In genomic region chr2:154407063-154407642, GRCm38 (mm10) we compare ENCODE assay signal across 8 mouse cellular contexts. TPM values are rescaled to one million over a fixed set of nuclear protein-coding genes. Genes with fewer than 3 reads are reported as not detected.
DNase-seq lines count a peak whose midpoint lies in the region; ATAC-seq and TF ChIP-seq lines count a peak whose summit lies in the region.

No protein-coding gene starts in this region.

- no peak for TF ChIP-seq POLR2A in myocyte (IDR thresholded peaks at IDR 0.05; ENCODE audit: insufficient read length, low read depth)

- peak overlapping the region; percentile 63 for H3ac ChIP-seq in myocyte (ENCODE audit: control insufficient read depth, insufficient read length)

- peak overlapping the region; percentile 69 for H3K27ac ChIP-seq in hindbrain, embryonic 15.5 days (replicated peaks)

- peak overlapping the region; percentile 72 for H3K4me2 ChIP-seq in hindbrain, embryonic 15.5 days
- peak overlapping the region; percentile 75 for H3K4me2 ChIP-seq in myocyte (ENCODE audit: low read depth)

- peak overlapping the region; percentile 63 for H3K9ac ChIP-seq in hindbrain, embryonic 15.5 days

- no peak; the same call in 1 of the 2 replicates for ATAC-seq in megakaryocyte, adult 5-6 weeks (ENCODE audit: poor library complexity, severe bottlenecking)
- ATAC-seq in hindbrain, embryonic 15.5 days (ENCODE audit: low FRiP score, low read depth) = no peak

- 25% methylated on average over 11 of the region's 11 CpGs for WGBS in hindbrain, embryonic 15.5 days

- H3K4me3 ChIP-seq in megakaryocyte, embryonic 14.5 days (replicated peaks) = peak overlapping the region; percentile 93
- peak overlapping the region; percentile 86 for H3K4me3 ChIP-seq in hindbrain, embryonic 15.5 days
- peak overlapping the region; percentile 57 for H3K4me3 ChIP-seq in myocyte

- 0 out of 2 replicates have a peak, but pooled peaks cover 5% of the 10 kb centered on the region for H3K9me3 ChIP-seq in megakaryocyte, embryonic 14.5 days
- no peaks in the 10 kb centered on the region for H3K9me3 ChIP-seq in hindbrain, embryonic 15.5 days

- H3K79me2 ChIP-seq in myocyte (ENCODE audit: control insufficient read depth, insufficient read depth) = peaks cover 15% of the 10 kb centered on the region

- peak; percentile 28 for DNase-seq in adrenal gland, postnatal 10 days
- DNase-seq in adrenal gland, postnatal 4 days (ENCODE audit: low spot score in 2 of 2) = no peak
- no peak for DNase-seq in right cerebral cortex, postnatal 14 days
- no peak for DNase-seq in B cell, adult 2 months

- H3K4me1 ChIP-seq in megakaryocyte, embryonic 14.5 days = peaks cover 27% of the 10 kb centered on the region
- H3K4me1 ChIP-seq in hindbrain, embryonic 15.5 days (replicated peaks) = peaks cover 34% of the 10 kb centered on the region

- H3K27me3 ChIP-seq in megakaryocyte, embryonic 14.5 days (replicated peaks) = peaks cover 62% of the 10 kb centered on the region
- no peaks in the 10 kb centered on the region for H3K27me3 ChIP-seq in hindbrain, embryonic 15.5 days
- H3K27me3 ChIP-seq in myocyte (ENCODE audit: control insufficient read depth, insufficient read depth, insufficient read length) = no peaks in the 10 kb centered on the region

- H3K36me3 ChIP-seq in megakaryocyte, embryonic 14.5 days (replicated peaks; ENCODE audit: low read length) = no peaks in the 10 kb centered on the region
- H3K36me3 ChIP-seq in hindbrain, embryonic 15.5 days = no peaks in the 10 kb centered on the region
- H3K36me3 ChIP-seq in myocyte (ENCODE audit: control insufficient read depth, insufficient read depth) = no peaks in the 10 kb centered on the region

TF ChIP-seq in myocyte, 11 proteins besides CTCF, POLR2A, EP300 and RAD21:
- TF ChIP-seq CEBPB (IDR thresholded peaks at IDR 0.05; ENCODE audit: insufficient read depth, poor library complexity, severe bottlenecking) = no peak
- no peak for TF ChIP-seq REST (IDR thresholded peaks at IDR 0.05; ENCODE audit: insufficient read depth, insufficient read length)
- no peak for TF ChIP-seq POLR2AphosphoS2 (IDR thresholded peaks at IDR 0.05; ENCODE audit: insufficient read length, low read depth)
- no peak for TF ChIP-seq USF1 (IDR thresholded peaks at IDR 0.05; ENCODE audit: low read depth)
- TF ChIP-seq SRF (IDR thresholded peaks at IDR 0.05; ENCODE audit: control insufficient read depth, insufficient read length, low read depth) = no peak

RNA-seq across cellular contexts. Expression of gene Snta1, which starts 0.7 kb away (rescaled TPM):
- 10 to 100 TPM; 29.0 to 31.9 TPM for total RNA-seq in adrenal gland, postnatal 10 days (2021)
- 10 to 100 TPM; 29.2 to 30.1 TPM for total RNA-seq in adrenal gland, postnatal 4 days (2021)
- polyA plus RNA-seq in megakaryocyte, embryonic 14.5 days (2012; ENCODE audit: insufficient read depth, low replicate concordance) = 1.2 TPM in 1 of 2 replicates, not detected in the other
- 0.22 and 0.62 TPM in 2 replicates for total RNA-seq in megakaryocyte, adult 5-6 weeks (2015)
- 1.1 and 1.4 TPM in 2 replicates for total RNA-seq in megakaryocyte, adult 5-6 weeks (2017)
- 13.0 and 13.7 TPM in 2 replicates for polyA plus RNA-seq in hindbrain, embryonic 15.5 days (2015; fragmentation: Nextera tagmentation; extraction: Ambion mirVana)
- 61.7 TPM for polyA plus RNA-seq in myocyte (2012; fragmentation: generic; extraction: Trizol)

RNA-seq across cellular contexts. Expression of gene Cbfa2t2, which starts 29.1 kb away (rescaled TPM):
- total RNA-seq in adrenal gland, postnatal 10 days (2021) = 10 to 100 TPM; 23.9 to 35.6 TPM
- 10 to 100 TPM; 45.8 to 60.4 TPM for total RNA-seq in adrenal gland, postnatal 4 days (2021)
- polyA plus RNA-seq in megakaryocyte, embryonic 14.5 days (2012; ENCODE audit: insufficient read depth, low replicate concordance) = 1.2 and 3.0 TPM in 2 replicates
- 13.7 and 19.1 TPM in 2 replicates for total RNA-seq in megakaryocyte, adult 5-6 weeks (2015)
- total RNA-seq in megakaryocyte, adult 5-6 weeks (2017) = 7.5 and 22.8 TPM in 2 replicates
- polyA plus RNA-seq in hindbrain, embryonic 15.5 days (2015; fragmentation: Nextera tagmentation; extraction: Ambion mirVana) = 48.0 and 50.8 TPM in 2 replicates
- polyA plus RNA-seq in myocyte (2012; fragmentation: generic; extraction: Trizol) = 7.5 TPM

RNA-seq across cellular contexts. Expression of gene Cdk5rap1, which starts 34.3 kb away (rescaled TPM):
- 10 to 100 TPM; 14.4 to 19.7 TPM for total RNA-seq in adrenal gland, postnatal 10 days (2021)
- 10 to 100 TPM; 15.9 to 17.9 TPM for total RNA-seq in adrenal gland, postnatal 4 days (2021)
- 0.45 TPM in 1 of 2 replicates, not detected in the other for polyA plus RNA-seq in megakaryocyte, embryonic 14.5 days (2012; ENCODE audit: insufficient read depth, low replicate concordance)
- 6.5 and 9.8 TPM in 2 replicates for total RNA-seq in megakaryocyte, adult 5-6 weeks (2015)
- total RNA-seq in megakaryocyte, adult 5-6 weeks (2017) = 12.9 and 13.5 TPM in 2 replicates
- 12.8 and 13.2 TPM in 2 replicates for polyA plus RNA-seq in hindbrain, embryonic 15.5 days (2015; fragmentation: Nextera tagmentation; extraction: Ambion mirVana)
- 14.7 TPM for polyA plus RNA-seq in myocyte (2012; fragmentation: generic; extraction: Trizol)

Comparison
In these comparisons a context has a peak if more than half of its experiments do, and no peak if none do; other contexts are left out.
1. RNA of gene Snta1, which starts 0.7 kb away (total RNA-seq): 29.0 to 31.9 TPM in adrenal gland, postnatal 10 days and 29.2 to 30.1 TPM in adrenal gland, postnatal 4 days; 0.22 to 1.4 TPM in megakaryocyte, adult 5-6 weeks; every median in the first group is over 10 times any median in the second.
2. Peak in every context shown above with its lines, with median percentiles within 50 percentile points of each other: H3K4me3 ChIP-seq.